14 mouse cellular contexts compared by ENCODE assay signal in the genomic region with DNA sequence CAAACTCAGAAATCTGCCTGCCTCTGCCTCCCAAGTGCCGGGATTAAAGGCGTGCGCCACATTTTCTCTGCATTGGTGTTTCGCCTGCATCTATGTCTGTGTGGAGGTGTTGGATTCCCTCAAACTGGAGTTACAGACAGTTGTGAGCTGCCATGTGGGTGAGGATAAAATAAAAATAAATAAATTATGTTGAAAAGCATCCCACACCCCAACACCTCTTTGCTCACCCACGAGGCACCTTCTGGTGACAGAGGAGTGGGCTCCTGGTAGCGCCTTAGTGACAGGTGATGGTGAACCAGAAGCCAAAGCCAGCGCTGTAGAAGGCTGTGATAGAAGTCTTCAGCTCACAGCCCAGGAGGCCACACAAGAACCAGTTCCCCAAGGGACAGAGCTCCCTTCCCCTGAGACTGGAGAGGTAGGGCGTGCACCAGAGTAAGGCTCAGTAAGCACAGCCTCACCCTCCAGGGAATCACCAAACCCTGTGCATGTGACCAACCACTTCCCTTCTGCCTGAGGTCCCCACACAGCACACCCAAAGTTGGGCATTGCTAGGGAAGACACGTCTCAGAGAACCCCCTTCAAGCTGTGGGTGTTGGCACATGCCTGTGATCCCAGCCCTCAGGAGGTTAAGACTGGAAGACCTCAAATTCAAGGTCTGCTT. TPM values are rescaled to one million over a fixed set of nuclear protein-coding genes. Genes with fewer than 3 reads are reported as not detected.
DNase-seq lines count a peak whose midpoint lies in the region; ATAC-seq and TF ChIP-seq lines count a peak whose summit lies in the region.
"Had no signal": no experiment of that assay in that cellular context is flagged by ENCODE, and none has a peak within 500 bp of the region (broad histone marks: within the 10 kb centered on the region; RNA-seq: fewer than 3 reads in every experiment).

No protein-coding gene starts in this region.

- no peak overlapping the region for H3K27ac ChIP-seq in midbrain, embryonic 11.5 days (ENCODE audit: low read depth, low read length)
- no peak overlapping the region for H3K27ac ChIP-seq in midbrain, embryonic 14.5 days (replicated peaks; ENCODE audit: low read depth, low read length)
- no peak overlapping the region for H3K27ac ChIP-seq in intestine, postnatal 0 days (ENCODE audit: low read depth, low read length)
- no peak overlapping the region for H3K27ac ChIP-seq in layer of hippocampus, adult 2 months
- H3K27ac ChIP-seq: liver, embryonic 14.5 days had no signal

- WGBS in midbrain, embryonic 11.5 days = 90% methylated on average over 9 of the region's 9 CpGs
- 93% methylated on average over 9 of the region's 9 CpGs for WGBS in midbrain, embryonic 14.5 days
- 81% methylated on average over 9 of the region's 9 CpGs for WGBS in lung, adult 2 months
- WGBS in intestine, postnatal 0 days = 87% methylated on average over 9 of the region's 9 CpGs

- no peaks in the 10 kb centered on the region for H3K9me3 ChIP-seq in midbrain, embryonic 11.5 days (ENCODE audit: control insufficient read depth, low read length)
- H3K9me3 ChIP-seq in midbrain, embryonic 14.5 days (ENCODE audit: control insufficient read depth, low read length) = no peaks in the 10 kb centered on the region
- H3K9me3 ChIP-seq in intestine, postnatal 0 days (ENCODE audit: control insufficient read depth) = no peaks in the 10 kb centered on the region
- H3K9me3 ChIP-seq: G1E had no signal

- no peaks in the 10 kb centered on the region for H3K27me3 ChIP-seq in midbrain, embryonic 11.5 days (ENCODE audit: control insufficient read depth, insufficient read depth, low read length)
- H3K27me3 ChIP-seq in midbrain, embryonic 14.5 days (ENCODE audit: control insufficient read depth, insufficient read depth, low read length) = no peaks in the 10 kb centered on the region
- no peaks in the 10 kb centered on the region for H3K27me3 ChIP-seq in intestine, postnatal 0 days (replicated peaks; ENCODE audit: control insufficient read depth, insufficient read depth, low read length)

- DNase-seq in midbrain, embryonic 11.5 days (ENCODE audit: low spot score, missing footprints) = peak; percentile 69
- DNase-seq in midbrain, embryonic 14.5 days = no peak
- DNase-seq in lung, adult 2 months = no peak
- DNase-seq in thymus, postnatal 4 days = no peak
- DNase-seq in layer of hippocampus, adult 2 months (ENCODE audit: low spot score in 2 of 2) = no peak
- DNase-seq in heart, postnatal 10 days = no peak
- DNase-seq: embryo, embryonic 11 days; gastrocnemius, postnatal 10 days; kidney, adult 9 months; thymus, postnatal 36 days had no signal

- no peaks in the 10 kb centered on the region for H3K36me3 ChIP-seq in midbrain, embryonic 11.5 days (ENCODE audit: control insufficient read depth, insufficient read depth, low read length)
- no peaks in the 10 kb centered on the region for H3K36me3 ChIP-seq in midbrain, embryonic 14.5 days (ENCODE audit: control insufficient read depth, insufficient read depth, low read length)
- H3K36me3 ChIP-seq in intestine, postnatal 0 days (ENCODE audit: control insufficient read depth, insufficient read depth) = no peaks in the 10 kb centered on the region
- H3K36me3 ChIP-seq: G1E had no signal

- no peaks in the 10 kb centered on the region for H3K4me1 ChIP-seq in midbrain, embryonic 11.5 days (ENCODE audit: control insufficient read depth, insufficient read depth, low read length)
- H3K4me1 ChIP-seq in midbrain, embryonic 14.5 days (ENCODE audit: control insufficient read depth, insufficient read depth, low read length) = no peaks in the 10 kb centered on the region
- H3K4me1 ChIP-seq in lung, adult 2 months (ENCODE audit: control insufficient read depth, insufficient read depth, low read length) = no peaks in the 10 kb centered on the region
- H3K4me1 ChIP-seq in intestine, postnatal 0 days (replicated peaks; ENCODE audit: control insufficient read depth, insufficient read depth, low read length) = no peaks in the 10 kb centered on the region

- H3K4me3 ChIP-seq in midbrain, embryonic 11.5 days (ENCODE audit: low read depth, low read length) = no peak overlapping the region
- H3K4me3 ChIP-seq in midbrain, embryonic 14.5 days (replicated peaks; ENCODE audit: low read depth, low read length) = no peak overlapping the region
- H3K4me3 ChIP-seq in lung, adult 2 months (replicated peaks; ENCODE audit: extremely low read depth, low read depth, low read length) = no peak overlapping the region
- no peak overlapping the region for H3K4me3 ChIP-seq in intestine, postnatal 0 days (ENCODE audit: low read depth, low read length)
- no peak overlapping the region for H3K4me3 ChIP-seq in layer of hippocampus, adult 2 months

- intact Hi-C loops in heart, postnatal 10 days (cut with DNase I) = no loop called here

- no peak for ATAC-seq in midbrain, embryonic 11.5 days (ENCODE audit: low FRiP score)
- ATAC-seq in midbrain, embryonic 14.5 days (ENCODE audit: low FRiP score, low TSS enrichment) = no peak
- peak; percentile 73 for ATAC-seq in neutrophil, adult 5-6 weeks (ENCODE audit: extremely low read depth, insufficient number of reproducible peaks, low FRiP score, poor library complexity, severe bottlenecking)
- ATAC-seq in intestine, postnatal 0 days = no peak

- TF ChIP-seq POLR2A in lung, adult 2 months (IDR thresholded peaks at IDR 0.05; ENCODE audit: borderline replicate concordance, extremely low read depth, low read depth, low read length) = peak; percentile 6; the same call in 1 of the 2 replicates

- no peak for TF ChIP-seq CTCF in lung, adult 2 months (IDR thresholded peaks at IDR 0.05; ENCODE audit: insufficient read depth, low read length)
- no peak for TF ChIP-seq CTCF in intestine, postnatal 0 days (IDR thresholded peaks at IDR 0.05; ENCODE audit: low read depth)
- no peak for TF ChIP-seq CTCF in layer of hippocampus, adult 2 months (conservative IDR thresholded peaks at IDR 0.05)

- no peak overlapping the region for H3K9ac ChIP-seq in midbrain, embryonic 11.5 days (ENCODE audit: low read length)
- H3K9ac ChIP-seq in midbrain, embryonic 14.5 days (replicated peaks; ENCODE audit: low read length) = no peak overlapping the region
- H3K9ac ChIP-seq in intestine, postnatal 0 days (ENCODE audit: low read depth, low read length) = no peak overlapping the region
- H3K9ac ChIP-seq: liver, embryonic 14.5 days had no signal

- H3K4me2 ChIP-seq in midbrain, embryonic 11.5 days = no peak overlapping the region
- H3K4me2 ChIP-seq in midbrain, embryonic 14.5 days (ENCODE audit: low read length) = no peak overlapping the region
- H3K4me2 ChIP-seq in intestine, postnatal 0 days (replicated peaks; ENCODE audit: low read depth) = no peak overlapping the region

RNA-seq across cellular contexts. Expression of a gene that starts 6.7 kb away (rescaled TPM):
- not detected in 2 replicates for polyA plus RNA-seq in midbrain, embryonic 11.5 days (2014; fragmentation: Nextera tagmentation; extraction: Ambion mirVana)
- not detected in 2 replicates for polyA plus RNA-seq in midbrain, embryonic 14.5 days (2014; fragmentation: Nextera tagmentation; extraction: Ambion mirVana)
- 0.69 and 3.8 TPM in 2 replicates for polyA plus RNA-seq in lung, adult 2 months (2012; rRNA removed)
- total RNA-seq in neutrophil, adult 5-6 weeks (2017) = 3.1 and 4.4 TPM in 2 replicates
- not detected in 2 replicates for polyA plus RNA-seq in intestine, postnatal 0 days (2015; fragmentation: Nextera tagmentation; extraction: Ambion mirVana)
- total RNA-seq in layer of hippocampus, adult 2 months (2021) = not detected
- not detected for total RNA-seq in heart, postnatal 10 days (2021)
- polyA plus RNA-seq: liver, embryonic 14.5 days had no signal

RNA-seq across cellular contexts. Expression of a gene that starts 16.9 kb away (rescaled TPM):
- polyA plus RNA-seq in midbrain, embryonic 11.5 days (2014; fragmentation: Nextera tagmentation; extraction: Ambion mirVana) = 0.86 and 1.4 TPM in 2 replicates
- polyA plus RNA-seq in midbrain, embryonic 14.5 days (2014; fragmentation: Nextera tagmentation; extraction: Ambion mirVana) = 1.1 and 2.6 TPM in 2 replicates
- polyA plus RNA-seq in lung, adult 2 months (2012; rRNA removed) = 65.6 and 88.8 TPM in 2 replicates
- 209 and 221 TPM in 2 replicates for total RNA-seq in neutrophil, adult 5-6 weeks (2017)
- polyA plus RNA-seq in intestine, postnatal 0 days (2015; fragmentation: Nextera tagmentation; extraction: Ambion mirVana) = 6.9 and 7.8 TPM in 2 replicates
- total RNA-seq in layer of hippocampus, adult 2 months (2021) = under 1 TPM; 0.23 to 0.32 TPM
- 1 to 10 TPM; 4.2 to 6.1 TPM for total RNA-seq in heart, postnatal 10 days (2021)

RNA-seq across cellular contexts. Expression of a gene that starts 36.4 kb away (rescaled TPM):
- polyA plus RNA-seq in midbrain, embryonic 11.5 days (2014; fragmentation: Nextera tagmentation; extraction: Ambion mirVana) = 6.6 and 6.7 TPM in 2 replicates
- 26.2 and 63.4 TPM in 2 replicates for polyA plus RNA-seq in midbrain, embryonic 14.5 days (2014; fragmentation: Nextera tagmentation; extraction: Ambion mirVana)
- polyA plus RNA-seq in lung, adult 2 months (2012; rRNA removed) = 12.3 and 18.6 TPM in 2 replicates
- total RNA-seq in neutrophil, adult 5-6 weeks (2017) = not detected in 2 replicates
- 1.4 and 1.7 TPM in 2 replicates for polyA plus RNA-seq in intestine, postnatal 0 days (2015; fragmentation: Nextera tagmentation; extraction: Ambion mirVana)
- 100 to 1,000 TPM; 128 to 132 TPM for total RNA-seq in layer of hippocampus, adult 2 months (2021)
- total RNA-seq in heart, postnatal 10 days (2021) = 10 to 100 TPM; 18.6 to 22.7 TPM
- total RNA-seq: G1E had no signal

RNA-seq across cellular contexts. Expression of a gene that starts 46.0 kb away (rescaled TPM):
- polyA plus RNA-seq in midbrain, embryonic 11.5 days (2014; fragmentation: Nextera tagmentation; extraction: Ambion mirVana) = 18.7 and 20.9 TPM in 2 replicates
- 32.9 and 33.3 TPM in 2 replicates for polyA plus RNA-seq in midbrain, embryonic 14.5 days (2014; fragmentation: Nextera tagmentation; extraction: Ambion mirVana)
- 35.8 and 58.4 TPM in 2 replicates for polyA plus RNA-seq in lung, adult 2 months (2012; rRNA removed)
- total RNA-seq in neutrophil, adult 5-6 weeks (2017) = 30.7 and 33.6 TPM in 2 replicates
- polyA plus RNA-seq in intestine, postnatal 0 days (2015; fragmentation: Nextera tagmentation; extraction: Ambion mirVana) = 14.0 and 15.1 TPM in 2 replicates
- 10 to 100 TPM; 34.6 to 43.6 TPM for total RNA-seq in layer of hippocampus, adult 2 months (2021)
- total RNA-seq in heart, postnatal 10 days (2021) = 10 to 100 TPM; 12.8 to 14.9 TPM
